Mouse (Mus musculus) cerebellum, adult 2 months (tissue): ENCODE results near the gene Agbl4.

Source experiments
- CTCF ChIP-seq: fragments of 200-500 bp; IDR thresholded peaks from 2 replicates; pipeline ENCODE4 v1.5.1; 2011; ENCODE audit warnings: low read depth, mild to moderate bottlenecking, control low read depth, low read length, moderate library complexity, borderline replicate concordance; ENCODE audit not compliant: insufficient read depth
- POLR2A ChIP-seq: fragments of 200-500 bp; IDR thresholded peaks from 2 replicates; pipeline ENCODE4 v1.6.1; 2011; ENCODE audit warnings: low read length, control low read depth, borderline replicate concordance; ENCODE audit not compliant: insufficient read depth

GRCm38 (mm10) chr4:111588211-111588610, 1190.8 kb downstream of the Agbl4 start:
- TF ChIP-seq CTCF (no peak), POLR2A (no peak)
